In genomic region chr4:103388530-103389178, GRCm38 (mm10) we compare ENCODE assay signal across 19 mouse cellular contexts.
"Had no signal": no experiment of that assay in that cellular context is flagged by ENCODE, and none has a peak within 500 bp of the region (broad histone marks: within the 10 kb centered on the region; RNA-seq: fewer than 3 reads in every experiment).

No protein-coding gene starts in this region.

- H3K27me3 ChIP-seq: limb, embryonic 13.5 days; liver, embryonic 12.5 days; liver, embryonic 15.5 days had no signal

- H3K27ac ChIP-seq: limb, embryonic 10.5 days; limb, embryonic 13.5 days; liver, embryonic 12.5 days; liver, embryonic 15.5 days; stomach, postnatal 0 days had no signal

- DNase-seq: kidney, adult 18-20 months; kidney, adult 9 months; kidney, postnatal 14 days; kidney, postnatal 4 days; liver; lung, adult 2 months; lung, postnatal 4 days; midbrain, embryonic 14.5 days; right cerebral cortex, adult 18-20 months; right cerebral cortex, postnatal 14 days; right cerebral cortex, postnatal 4 days; thymus, adult 18-20 months; thymus, postnatal 36 days had no signal

- H3K36me3 ChIP-seq: limb, embryonic 10.5 days; limb, embryonic 13.5 days; liver, embryonic 12.5 days; liver, embryonic 15.5 days had no signal

- H3K4me2 ChIP-seq: limb, embryonic 13.5 days; liver, embryonic 12.5 days; liver, embryonic 15.5 days had no signal

- H3K9me3 ChIP-seq: limb, embryonic 10.5 days; limb, embryonic 13.5 days; liver, embryonic 12.5 days; liver, embryonic 15.5 days had no signal

- ATAC-seq: intestine, embryonic 16.5 days; liver, embryonic 12.5 days had no signal

- H3K9ac ChIP-seq: limb, embryonic 13.5 days; liver, embryonic 12.5 days; liver, embryonic 15.5 days had no signal

- H3K4me3 ChIP-seq: limb, embryonic 10.5 days; limb, embryonic 13.5 days; liver, embryonic 12.5 days; liver, embryonic 15.5 days had no signal

- H3K4me1 ChIP-seq: limb, embryonic 13.5 days; liver, embryonic 12.5 days; liver, embryonic 15.5 days had no signal
